Mouse (Mus musculus): Measurements from ENCODE around the gene Mylk3. TPM values are rescaled to one million over a fixed set of nuclear protein-coding genes. Genes with fewer than 3 reads are reported as not detected.

The Mylk3 gene
- polyA plus RNA-seq, 1 experiment from 2014 or later: 7.4 TPM

- Histone ChIP-seq H3K4me3 (replicated peaks; ENCODE audit: low read length) (no peak overlapping the region), H3K27ac (ENCODE audit: low read length) (no peak overlapping the region), H3K36me3 (ENCODE audit: control insufficient read depth, insufficient read depth, low read length) (no peaks in the 10 kb centered on the region), H3K9ac (ENCODE audit: low read length) (no peak overlapping the region), H3K4me1 (ENCODE audit: control insufficient read depth, insufficient read depth, low read length) (peaks cover 15% of the 10 kb centered on the region), H3K4me2 (ENCODE audit: low read depth, low read length) (no peak overlapping the region), H3K27me3 (ENCODE audit: control insufficient read depth, insufficient read depth, low read length) (no peaks in the 10 kb centered on the region), H3K9me3 (replicated peaks; ENCODE audit: control insufficient read depth, low read length) (no peaks in the 10 kb centered on the region)
- 35% methylated on average over 4 of the region's 4 CpGs for WGBS
- ATAC-seq (ENCODE audit: insufficient read depth, low FRiP score): no peak
These were observed 11.9 kb downstream of the Mylk3 start for GRCm38 (mm10) chr8:85374286-85374685.

DNA sequence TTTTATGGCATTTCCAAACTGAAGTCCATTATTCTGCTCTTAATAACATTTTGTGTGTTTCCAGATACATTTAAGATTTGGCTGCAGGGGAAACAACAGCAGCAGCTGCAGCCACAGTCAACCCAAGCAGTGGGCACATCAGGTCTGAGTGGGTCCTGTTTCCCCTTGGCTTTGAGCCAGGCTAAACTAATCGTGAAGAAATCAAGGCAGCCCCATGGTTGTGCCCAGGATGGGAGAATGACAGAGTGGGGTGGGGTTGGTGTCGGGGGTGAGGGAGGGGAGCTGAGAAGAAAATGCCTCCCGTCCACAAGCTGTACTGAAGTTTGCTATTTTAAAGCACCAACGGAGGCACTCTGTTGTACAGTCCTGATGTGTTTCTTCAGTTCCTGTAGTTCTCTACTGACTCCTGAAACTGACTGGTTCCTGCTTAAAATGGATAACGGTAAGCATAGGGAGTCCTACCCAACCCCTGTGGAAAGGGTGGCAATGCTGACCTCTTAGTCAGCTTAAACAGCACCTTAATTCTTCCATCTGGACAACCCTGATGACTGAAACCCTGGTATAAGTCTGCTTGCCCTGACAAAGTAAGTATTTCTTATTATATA lies 12.6 kb downstream of the Mylk3 start:
- Histone ChIP-seq H3K27ac (ENCODE audit: low read length) (no peak overlapping the region), H3K36me3 (ENCODE audit: control insufficient read depth, insufficient read depth, low read length) (no peaks in the 10 kb centered on the region), H3K4me1 (ENCODE audit: control insufficient read depth, insufficient read depth, low read length) (peaks cover 8% of the 10 kb centered on the region), H3K9ac (ENCODE audit: low read length) (no peak overlapping the region), H3K27me3 (ENCODE audit: control insufficient read depth, insufficient read depth, low read length) (no peaks in the 10 kb centered on the region), H3K9me3 (replicated peaks; ENCODE audit: control insufficient read depth, low read length) (no peaks in the 10 kb centered on the region), H3K4me3 (replicated peaks; ENCODE audit: low read length) (no peak overlapping the region), H3K4me2 (ENCODE audit: low read depth, low read length) (no peak overlapping the region)
- ATAC-seq (ENCODE audit: insufficient read depth, low FRiP score): 0 out of 2 replicates have a peak, but pooled peaks have one; percentile 21
- WGBS: 46% methylated on average over 5 of the region's 5 CpGs

- no peaks in the 10 kb centered on the region for H3K27me3 ChIP-seq (ENCODE audit: control insufficient read depth, insufficient read depth, low read length)
- H3K4me3 ChIP-seq (replicated peaks; ENCODE audit: low read length): no peak overlapping the region
- peaks cover 6% of the 10 kb centered on the region for H3K4me1 ChIP-seq (ENCODE audit: control insufficient read depth, insufficient read depth, low read length)
- no peaks in the 10 kb centered on the region for H3K36me3 ChIP-seq (ENCODE audit: control insufficient read depth, insufficient read depth, low read length)
- no peak for ATAC-seq (ENCODE audit: insufficient read depth, low FRiP score)
- no peak overlapping the region for H3K4me2 ChIP-seq (ENCODE audit: low read depth, low read length)
- H3K9ac ChIP-seq (ENCODE audit: low read length): no peak overlapping the region
- 87% methylated on average over 1 of the region's 1 CpGs for WGBS
- H3K9me3 ChIP-seq (replicated peaks; ENCODE audit: control insufficient read depth, low read length): no peaks in the 10 kb centered on the region
- H3K27ac ChIP-seq (ENCODE audit: low read length): no peak overlapping the region
These were observed 13.7 kb downstream of the Mylk3 start for GRCm38 (mm10) chr8:85372465-85372839.

- no peak overlapping the region for H3K4me2 ChIP-seq (ENCODE audit: low read depth, low read length)
- H3K27me3 ChIP-seq (ENCODE audit: control insufficient read depth, insufficient read depth, low read length): no peaks in the 10 kb centered on the region
- no peak for ATAC-seq (ENCODE audit: insufficient read depth, low FRiP score)
- no peak overlapping the region for H3K9ac ChIP-seq (ENCODE audit: low read length)
- no peak overlapping the region for H3K4me3 ChIP-seq (replicated peaks; ENCODE audit: low read length)
- no peak overlapping the region for H3K27ac ChIP-seq (ENCODE audit: low read length)
- H3K9me3 ChIP-seq (replicated peaks; ENCODE audit: control insufficient read depth, low read length): no peaks in the 10 kb centered on the region
- no peaks in the 10 kb centered on the region for H3K36me3 ChIP-seq (ENCODE audit: control insufficient read depth, insufficient read depth, low read length)
- H3K4me1 ChIP-seq (ENCODE audit: control insufficient read depth, insufficient read depth, low read length): peaks cover 6% of the 10 kb centered on the region
- 72% methylated on average over 5 of the region's 5 CpGs for WGBS
These were observed 14.2 kb downstream of the Mylk3 start for GRCm38 (mm10) chr8:85371736-85372464.

- no peak overlapping the region for H3K4me2 ChIP-seq (ENCODE audit: low read depth, low read length)
- no peaks in the 10 kb centered on the region for H3K36me3 ChIP-seq (ENCODE audit: control insufficient read depth, insufficient read depth, low read length)
- no peak overlapping the region for H3K27ac ChIP-seq (ENCODE audit: low read length)
- no peak for ATAC-seq (ENCODE audit: insufficient read depth, low FRiP score)
- whole genome bisulfite sequencing: 48% methylated on average over 6 of the region's 6 CpGs
- H3K4me1 ChIP-seq (ENCODE audit: control insufficient read depth, insufficient read depth, low read length): no peaks in the 10 kb centered on the region
- no peak overlapping the region for H3K4me3 ChIP-seq (replicated peaks; ENCODE audit: low read length)
- H3K27me3 ChIP-seq (ENCODE audit: control insufficient read depth, insufficient read depth, low read length): no peaks in the 10 kb centered on the region
- H3K9ac ChIP-seq (ENCODE audit: low read length): no peak overlapping the region
- no peaks in the 10 kb centered on the region for H3K9me3 ChIP-seq (replicated peaks; ENCODE audit: control insufficient read depth, low read length)
These were observed 21.0 kb downstream of the Mylk3 start for GRCm38 (mm10) chr8:85365176-85365575.

GRCm38 (mm10) chr8:85364628-85365027 lies 21.5 kb downstream of the Mylk3 start:
- no peak overlapping the region for H3K4me3 ChIP-seq (replicated peaks; ENCODE audit: low read length)
- H3K4me1 ChIP-seq (ENCODE audit: control insufficient read depth, insufficient read depth, low read length): no peaks in the 10 kb centered on the region
- no peak overlapping the region for H3K27ac ChIP-seq (ENCODE audit: low read length)
- H3K9me3 ChIP-seq (replicated peaks; ENCODE audit: control insufficient read depth, low read length): no peaks in the 10 kb centered on the region
- 80% methylated on average over 11 of the region's 11 CpGs for WGBS
- H3K36me3 ChIP-seq (ENCODE audit: control insufficient read depth, insufficient read depth, low read length): no peaks in the 10 kb centered on the region
- H3K4me2 ChIP-seq (ENCODE audit: low read depth, low read length): no peak overlapping the region; the same call in 1 of the 2 replicates
- no peak for ATAC-seq (ENCODE audit: insufficient read depth, low FRiP score)
- H3K9ac ChIP-seq (ENCODE audit: low read length): no peak overlapping the region
- no peaks in the 10 kb centered on the region for H3K27me3 ChIP-seq (ENCODE audit: control insufficient read depth, insufficient read depth, low read length)

- Histone ChIP-seq H3K27me3 (ENCODE audit: control insufficient read depth, insufficient read depth, low read length) (no peaks in the 10 kb centered on the region), H3K4me1 (ENCODE audit: control insufficient read depth, insufficient read depth, low read length) (no peaks in the 10 kb centered on the region), H3K36me3 (ENCODE audit: control insufficient read depth, insufficient read depth, low read length) (no peaks in the 10 kb centered on the region), H3K4me2 (ENCODE audit: low read depth, low read length) (no peak overlapping the region), H3K9ac (ENCODE audit: low read length) (no peak overlapping the region), H3K4me3 (replicated peaks; ENCODE audit: low read length) (no peak overlapping the region), H3K27ac (ENCODE audit: low read length) (no peak overlapping the region), H3K9me3 (replicated peaks; ENCODE audit: control insufficient read depth, low read length) (no peaks in the 10 kb centered on the region)
- WGBS: 71% methylated on average over 6 of the region's 6 CpGs
- ATAC-seq (ENCODE audit: insufficient read depth, low FRiP score): no peak
These were observed 22.7 kb downstream of the Mylk3 start for GRCm38 (mm10) chr8:85363406-85363805.

DNA sequence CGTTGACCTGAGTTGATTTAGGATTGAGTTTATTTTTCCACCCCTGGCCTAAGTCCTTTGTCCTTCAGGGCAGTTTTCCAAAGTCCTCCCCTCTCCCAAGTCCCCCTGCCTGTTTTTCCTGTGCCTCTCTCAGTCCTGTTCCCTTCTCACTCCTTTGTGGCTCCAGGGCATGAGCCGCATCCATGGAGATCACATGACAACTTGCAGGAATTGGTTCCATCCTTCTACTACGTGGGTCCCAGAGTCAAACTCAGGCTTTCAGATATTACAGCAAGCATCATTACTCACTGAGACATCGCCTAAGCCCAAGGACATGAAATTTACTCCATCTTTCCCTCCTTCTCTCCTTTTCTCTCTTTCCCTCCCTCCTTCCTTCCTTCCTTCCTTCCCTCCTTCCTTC lies 23.9 kb downstream of the Mylk3 start:
- ATAC-seq (ENCODE audit: insufficient read depth, low FRiP score): no peak
- Histone ChIP-seq H3K27me3 (ENCODE audit: control insufficient read depth, insufficient read depth, low read length) (no peaks in the 10 kb centered on the region), H3K9ac (ENCODE audit: low read length) (no peak overlapping the region), H3K4me2 (ENCODE audit: low read depth, low read length) (no peak overlapping the region), H3K4me1 (ENCODE audit: control insufficient read depth, insufficient read depth, low read length) (no peaks in the 10 kb centered on the region), H3K36me3 (ENCODE audit: control insufficient read depth, insufficient read depth, low read length) (no peaks in the 10 kb centered on the region), H3K4me3 (replicated peaks; ENCODE audit: low read length) (no peak overlapping the region), H3K9me3 (replicated peaks; ENCODE audit: control insufficient read depth, low read length) (no peaks in the 10 kb centered on the region), H3K27ac (ENCODE audit: low read length) (no peak overlapping the region)
- 74% methylated on average over 4 of the region's 4 CpGs for WGBS

GRCm38 (mm10) chr8:85353287-85353686 lies 32.9 kb downstream of the Mylk3 start:
- H3K4me3 ChIP-seq (replicated peaks; ENCODE audit: low read length): no peak overlapping the region
- H3K4me1 ChIP-seq (ENCODE audit: control insufficient read depth, insufficient read depth, low read length): no peaks in the 10 kb centered on the region
- 84% methylated on average over 4 of the region's 4 CpGs for WGBS
- no peak overlapping the region for H3K27ac ChIP-seq (ENCODE audit: low read length)
- ATAC-seq (ENCODE audit: insufficient read depth, low FRiP score): no peak
- H3K9me3 ChIP-seq (replicated peaks; ENCODE audit: control insufficient read depth, low read length): no peaks in the 10 kb centered on the region
- H3K36me3 ChIP-seq (ENCODE audit: control insufficient read depth, insufficient read depth, low read length): no peaks in the 10 kb centered on the region
- no peak overlapping the region for H3K9ac ChIP-seq (ENCODE audit: low read length)
- H3K4me2 ChIP-seq (ENCODE audit: low read depth, low read length): no peak overlapping the region
- H3K27me3 ChIP-seq (ENCODE audit: control insufficient read depth, insufficient read depth, low read length): no peaks in the 10 kb centered on the region

Data from stomach, embryonic 16.5 days (tissue).